Mouse (Mus musculus): Measurements from ENCODE around the gene Ly6g6c.
"Not testable (repeated sequence)": the region's sequence is repeated elsewhere in the genome, so short reads cannot be mapped to it uniquely, and the experiment has no call there.

Gene Ly6g6c

GRCm38 (mm10) chr17:35031880-35032279, 33.3 kb upstream of the Ly6g6c start:
- DNase-seq: no peak

GRCm38 (mm10) chr17:35032323-35032870, 32.8 kb upstream of the Ly6g6c start:
- no peak for DNase-seq

- DNase-seq: not testable (repeated sequence)
Observed at GRCm38 (mm10) chr17:35033703-35034102, 31.5 kb upstream of the Ly6g6c start.

- no peak for DNase-seq
Observed at GRCm38 (mm10) chr17:35034896-35035295, 30.3 kb upstream of the Ly6g6c start.

DNA sequence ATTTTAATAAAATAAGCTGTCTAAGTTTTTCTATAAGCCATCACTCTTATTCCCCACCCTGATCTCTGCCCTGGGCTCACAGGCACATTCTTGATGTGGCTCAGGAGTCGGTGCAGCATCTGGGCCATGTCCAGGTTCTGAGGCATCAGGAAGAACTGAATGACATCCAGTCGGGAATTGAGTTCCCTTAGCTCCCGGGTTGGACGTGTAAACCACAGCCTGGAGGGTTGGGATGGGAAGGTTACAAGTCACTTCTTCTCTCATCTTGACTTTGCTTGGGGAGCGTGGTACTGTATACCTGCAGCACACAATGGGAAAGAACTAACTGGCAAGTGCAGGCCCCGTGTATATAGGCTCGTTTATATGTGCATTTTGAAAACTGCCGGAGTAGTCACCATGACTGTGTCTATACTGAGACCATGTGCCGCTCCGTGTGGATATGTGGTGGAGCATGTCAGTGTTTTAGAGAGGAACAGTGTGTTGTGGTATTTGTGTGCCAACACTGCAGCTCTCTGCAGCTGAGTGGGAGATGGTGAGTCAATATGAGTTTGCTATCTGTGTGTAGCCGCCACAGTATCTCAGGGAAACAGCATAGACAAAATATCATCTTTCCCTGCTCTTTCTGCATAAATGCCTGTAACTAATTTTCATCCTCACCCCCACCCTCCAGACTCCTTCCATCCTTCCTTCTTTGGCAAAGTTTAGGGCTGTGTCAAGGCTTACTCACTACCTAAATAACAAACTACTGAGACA, 25.9 kb upstream of the Ly6g6c start:
- DNase-seq: no peak

DNA sequence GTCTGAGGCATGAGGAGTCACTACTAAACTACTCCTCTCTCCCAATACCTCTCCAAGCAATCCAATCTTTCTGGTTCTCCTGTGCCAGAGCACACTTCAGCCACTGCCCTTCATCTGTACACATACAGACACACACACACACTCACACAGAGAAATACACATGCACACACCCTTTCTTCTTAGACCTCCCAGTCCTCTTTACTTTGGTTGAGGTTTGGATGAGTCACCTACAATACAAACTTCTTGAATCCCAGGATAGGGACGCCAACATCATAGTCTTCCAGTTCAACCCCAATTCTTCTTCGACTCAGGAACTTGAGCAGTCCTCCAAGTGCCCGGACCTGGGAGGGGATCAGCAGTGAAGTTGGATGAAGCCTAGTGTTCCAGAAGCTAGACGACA, 21.4 kb upstream of the Ly6g6c start:
- DNase-seq: no peak

DNA sequence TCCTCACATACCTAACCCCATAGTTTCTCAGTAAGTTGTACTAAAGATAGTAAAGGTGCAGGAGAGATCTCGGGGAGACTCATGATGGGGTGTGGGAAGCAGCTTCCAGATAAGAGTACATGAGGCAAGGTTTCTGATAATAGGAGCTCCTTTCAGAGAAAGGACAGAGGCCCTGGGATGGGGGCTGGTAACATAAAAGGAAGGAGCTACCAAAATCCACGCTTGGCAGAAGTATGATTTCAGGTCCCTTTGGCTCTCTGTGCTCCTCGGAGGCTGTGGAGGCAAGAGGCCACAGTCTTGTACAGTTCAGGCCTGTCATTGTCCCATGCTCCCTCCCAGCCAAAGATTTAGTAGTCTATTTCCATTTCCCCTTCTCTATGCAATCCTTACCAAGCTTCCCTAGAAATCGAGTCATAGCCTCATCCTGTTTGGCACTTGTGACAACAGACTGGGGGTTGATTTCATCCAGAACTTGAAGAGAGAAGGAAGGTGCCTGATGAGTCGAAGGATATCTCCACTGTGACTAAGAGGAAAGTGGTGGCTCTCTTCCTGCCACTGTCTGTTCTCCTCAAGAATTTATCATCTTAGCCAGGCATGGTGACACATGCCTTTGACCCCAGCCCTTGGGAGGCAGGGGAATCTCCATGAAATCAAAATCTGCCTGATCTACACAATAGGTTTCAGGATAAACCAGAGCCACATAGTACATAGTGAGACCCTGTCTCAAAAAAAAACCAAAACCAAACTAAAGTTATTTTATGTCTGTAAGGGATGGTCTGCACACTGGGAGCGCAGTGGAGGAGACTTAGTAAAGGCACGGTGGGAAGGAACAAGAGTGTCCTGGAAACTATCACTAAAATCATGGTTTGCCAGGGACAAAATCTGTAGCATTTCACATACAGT, 20.0 kb upstream of the Ly6g6c start:
- DNase-seq: no peak

DNA sequence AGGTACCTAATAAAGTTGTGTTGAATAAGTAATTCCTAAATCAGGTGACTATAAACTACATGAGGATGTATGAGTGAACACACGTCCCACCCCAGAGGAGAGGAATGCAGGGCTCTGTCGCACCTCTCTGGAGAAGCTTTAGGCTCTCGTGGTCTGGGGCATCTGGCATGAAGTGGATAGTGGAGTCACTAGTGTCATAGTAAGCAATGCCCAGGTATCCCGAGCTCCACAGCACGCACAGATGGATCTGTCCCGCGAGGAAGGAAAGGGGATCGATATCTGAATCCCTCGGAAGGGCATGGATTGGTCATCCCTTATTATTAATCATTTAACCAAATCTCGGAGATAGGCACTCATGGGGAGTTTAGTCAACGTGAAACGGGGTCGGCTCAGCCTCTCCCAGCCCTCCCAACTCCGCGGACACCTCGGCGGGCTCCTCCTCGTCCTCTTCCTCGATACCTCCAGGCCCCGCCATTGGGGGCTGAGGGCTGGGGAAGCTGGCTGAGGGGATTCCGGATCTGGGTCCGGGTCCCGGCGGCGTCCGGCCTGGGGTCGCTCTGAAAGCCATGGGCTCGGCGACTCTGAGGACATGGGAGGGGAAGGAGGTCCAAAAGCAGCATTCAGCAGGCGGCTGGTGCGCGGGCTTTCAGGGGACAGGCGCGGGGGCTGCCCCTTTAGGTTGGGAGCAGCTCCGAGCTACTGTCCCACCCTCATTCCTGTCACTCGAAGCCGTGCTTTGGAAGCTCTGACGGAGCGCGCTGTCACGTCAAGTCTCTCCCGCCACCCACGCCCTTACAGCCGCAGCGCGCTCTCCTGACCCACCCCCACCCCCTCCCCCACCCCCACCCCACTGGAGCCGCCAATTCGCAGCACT, 19.1 kb upstream of the Ly6g6c start:
- DNase-seq: no peak

- peak; percentile 99 for DNase-seq
Observed at GRCm38 (mm10) chr17:35046681-35047455, 18.3 kb upstream of the Ly6g6c start, which contains the start of gene Msh5. Gene Msh5 (minus strand): TSS chr17:35046745.

- DNase-seq: no peak
Observed at GRCm38 (mm10) chr17:35047688-35048087, 17.5 kb upstream of the Ly6g6c start.

- peak; percentile 25 to 41 for DNase-seq
Observed at GRCm38 (mm10) chr17:35048149-35048931, 16.8 kb upstream of the Ly6g6c start.

DNA sequence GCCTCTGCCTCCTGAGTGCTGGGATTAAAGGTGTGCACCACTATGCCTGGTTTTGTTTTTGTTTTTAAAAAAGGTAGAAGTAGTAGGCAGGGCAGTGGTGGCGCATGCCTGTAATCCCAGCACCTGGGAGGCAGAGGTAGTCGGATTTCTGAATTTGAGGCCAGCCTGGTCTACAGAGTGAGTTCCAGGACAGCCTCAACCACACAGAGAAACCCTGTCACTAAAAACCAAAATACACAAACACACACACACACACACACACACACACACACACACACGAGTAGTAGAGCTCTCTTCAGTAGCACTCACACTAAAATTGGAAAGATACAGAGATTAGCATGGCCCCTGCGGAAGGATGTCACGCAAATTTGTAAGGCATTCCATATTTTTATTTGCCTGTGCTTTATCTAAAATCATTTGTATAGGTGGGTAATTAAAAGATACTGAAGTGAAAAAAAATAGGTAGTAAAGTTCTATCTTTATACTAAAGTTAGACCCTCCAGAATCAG, 16.2 kb upstream of the Ly6g6c start:
- DNase-seq: no peak

GRCm38 (mm10) chr17:35049561-35050016, 15.6 kb upstream of the Ly6g6c start, which contains the start of gene Clic1:
Gene Clic1 (plus strand): TSS chr17:35049966.
- peak; percentile 71 to 78 for DNase-seq

- peak; percentile 66 to 75 for DNase-seq
Observed at GRCm38 (mm10) chr17:35050126-35050750, 14.9 kb upstream of the Ly6g6c start.

DNA sequence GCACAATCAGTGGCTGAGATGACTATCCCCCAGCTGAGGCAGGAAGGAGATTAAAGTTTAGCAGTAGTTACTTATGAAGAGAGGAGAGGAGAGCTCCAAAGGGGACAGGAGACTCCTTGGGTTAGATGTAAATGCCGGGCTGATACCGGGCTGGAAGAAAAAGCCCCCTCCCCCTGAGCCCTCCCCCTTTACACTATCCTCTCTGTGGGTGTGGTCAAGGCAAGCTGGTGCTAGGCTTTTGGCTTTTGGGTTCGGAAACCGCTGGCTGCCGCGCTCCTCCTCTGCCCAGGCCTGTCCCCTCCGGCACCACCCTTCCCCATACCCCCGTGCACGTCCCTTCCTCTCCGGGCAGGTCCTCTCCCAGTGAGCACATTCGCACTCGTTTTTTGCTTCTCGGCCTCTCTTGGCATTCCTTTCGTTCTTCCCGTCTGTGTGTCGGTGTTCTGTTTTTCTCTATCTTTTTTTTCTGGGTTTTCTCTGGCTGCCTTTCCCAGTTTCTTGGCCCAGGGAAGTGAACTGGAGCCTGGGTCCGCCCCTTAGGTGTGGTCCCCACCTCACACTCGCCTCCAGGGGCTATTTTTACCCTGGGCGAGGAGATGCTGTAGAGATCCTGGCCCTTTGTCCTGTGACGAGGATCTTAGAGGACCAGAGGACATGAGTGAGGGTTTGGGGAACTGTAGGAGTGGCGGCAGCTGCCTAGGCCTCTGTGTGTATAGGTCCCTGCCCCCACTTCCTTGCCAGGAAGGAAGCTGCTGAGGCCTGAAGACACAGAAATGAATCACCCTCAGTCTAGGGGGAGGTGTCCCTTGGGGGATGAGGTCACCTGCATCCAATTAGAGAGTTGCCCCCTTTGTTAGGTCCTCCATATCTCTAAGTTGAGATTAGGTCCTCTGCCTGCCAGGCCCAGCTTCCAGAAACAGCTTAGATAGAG, 13.8 kb upstream of the Ly6g6c start:
- peak; percentile 89 to 90 for DNase-seq

DNA sequence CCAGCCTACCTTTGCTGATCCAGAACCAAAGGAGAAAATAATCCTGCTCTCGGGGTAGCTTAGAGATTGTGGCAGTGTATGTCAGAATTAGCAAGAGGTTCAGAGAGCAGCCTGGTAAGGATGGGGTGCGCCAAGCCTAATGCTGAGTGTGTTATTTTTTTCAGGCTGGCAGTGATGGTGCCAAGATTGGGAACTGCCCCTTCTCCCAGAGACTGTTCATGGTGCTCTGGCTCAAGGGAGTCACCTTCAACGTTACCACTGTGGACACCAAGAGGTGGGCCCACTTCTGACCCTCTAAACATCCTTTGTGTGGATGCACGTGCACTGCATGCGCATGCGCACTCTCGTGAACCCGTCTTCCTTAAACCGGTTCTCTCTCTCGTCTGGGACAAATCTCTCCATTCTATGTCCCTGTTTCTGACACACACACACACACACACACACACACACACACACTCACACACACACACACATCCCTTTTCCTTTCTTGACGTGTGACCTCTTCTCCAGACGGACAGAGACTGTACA, 12.9 kb upstream of the Ly6g6c start:
- DNase-seq: no peak

- no peak for DNase-seq
Observed at GRCm38 (mm10) chr17:35055691-35056495, 9.3 kb upstream of the Ly6g6c start.

DNA sequence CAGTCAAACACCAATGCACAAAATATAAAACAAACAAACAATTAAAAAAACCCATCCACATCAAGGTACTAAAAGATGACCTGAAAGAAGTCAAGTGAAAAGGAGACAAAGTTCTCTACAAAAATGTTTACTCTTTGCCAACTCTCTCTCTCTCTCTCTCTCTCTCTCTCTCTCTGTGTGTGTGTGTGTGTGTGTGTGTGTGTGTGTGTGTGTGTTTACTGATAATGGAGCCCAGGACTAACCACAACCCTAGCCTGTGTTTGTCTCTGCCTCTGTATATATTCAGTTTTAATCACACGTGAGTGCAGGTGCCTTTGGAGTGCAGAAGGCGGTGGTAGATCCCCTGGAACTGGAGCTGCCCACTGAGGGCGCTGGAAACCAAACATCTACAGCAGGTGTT, 8.1 kb upstream of the Ly6g6c start:
- no peak for DNase-seq

Data from cerebellum, postnatal 10 days (tissue).